Mouse (Mus musculus) forebrain, embryonic 12.5 days (tissue): ENCODE results near the gene Clca3b. TPM values are rescaled to one million over a fixed set of nuclear protein-coding genes. Genes with fewer than 3 reads are reported as not detected.
A peak's percentile ranks its signal among the peaks of the same experiment; 100 is the strongest.
"Not testable (repeated sequence)": the region's sequence is repeated elsewhere in the genome, so short reads cannot be mapped to it uniquely, and the experiment has no call there.

Experiments used
- ATAC-seq: fragments of 200-750 bp; cut with Nextera tagmentation; 2 replicates; pipeline ENCODE4 v1.8.0; 2017; ENCODE audit warnings: moderate TSS enrichment; ENCODE audit not compliant: low FRiP score
- H3K27ac ChIP-seq: fragments of 300-500 bp; sonication (generic); 2 replicates; pipeline ENCODE4 v1.5.1; 2016; ENCODE audit warnings: mild to moderate bottlenecking
- H3K27me3 ChIP-seq: fragments of 300-500 bp; sonication (generic); 2 replicates; pipeline ENCODE4 v1.6.1; 2016; ENCODE audit warnings: mild to moderate bottlenecking
- H3K36me3 ChIP-seq: fragments of 300-500 bp; sonication (generic); replicated peaks from 2 replicates; pipeline ENCODE4 v1.6.1; 2016; ENCODE audit warnings: mild to moderate bottlenecking
- H3K4me1 ChIP-seq: fragments of 300-500 bp; sonication (generic); 2 replicates; pipeline ENCODE4 v1.6.1; 2016
- H3K4me2 ChIP-seq: fragments of 300-500 bp; sonication (generic); 2 replicates; pipeline ENCODE4 v1.6.1; 2016; ENCODE audit warnings: mild to moderate bottlenecking, moderate library complexity
- H3K4me3 ChIP-seq: fragments of 300-500 bp; sonication (generic); replicated peaks from 2 replicates; pipeline ENCODE4 v1.5.1; 2016; ENCODE audit warnings: mild to moderate bottlenecking
- H3K9ac ChIP-seq: fragments of 300-500 bp; sonication (generic); 2 replicates; pipeline ENCODE4 v1.6.1; 2016; ENCODE audit warnings: mild to moderate bottlenecking
- H3K9me3 ChIP-seq: fragments of 300-500 bp; sonication (generic); 2 replicates; pipeline ENCODE4 v1.6.1; 2016
- WGBS: fragments of 180-500 bp; shearing (Covaris S2); methylation state at CpG from one replicate; pipeline ENCODE4 v1.1.7; 2016; 5-methylcytosine and 5-hydroxymethylcytosine counted together
- polyA plus RNA-seq: library from polyadenylated mRNA; unstranded; fragments of >200 nt; fragmentation: Nextera tagmentation; extraction: Ambion mirVana; gene quantifications from 2 replicates; pipeline ENCODE4 v1.2.1, GENCODE M21; 2016

The Clca3b gene
- polyA plus RNA-seq = not detected in 2 replicates

GRCm38 (mm10) chr3:144849014-144849556 lies at the start of gene Clca3b:
TSS of gene Clca3b (minus strand) at chr3:144849357.
- not testable (repeated sequence) for ATAC-seq, H3K27ac ChIP-seq
- 94% methylated on average over 9 of the region's 9 CpGs for WGBS

GRCm38 (mm10) chr3:144897042-144897678 lies 48.0 kb upstream of the Clca3b start:
- Histone ChIP-seq H3K27me3 (no peaks in the 10 kb centered on the region), H3K4me3 (no peak overlapping the region), H3K9ac (no peak overlapping the region), H3K4me1 (no peaks in the 10 kb centered on the region), H3K27ac (no peak overlapping the region), H3K4me2 (no peak overlapping the region), H3K36me3 (no peaks in the 10 kb centered on the region), H3K9me3 (no peaks in the 10 kb centered on the region)
- ATAC-seq = no peak
- 87% methylated on average over 2 of the region's 2 CpGs for WGBS

More at GRCm38 (mm10) chr3:144849014-144849556, at the start of gene Clca3b:
- not testable (repeated sequence) for H3K36me3 ChIP-seq, H3K27me3 ChIP-seq, H3K9ac ChIP-seq, H3K4me3 ChIP-seq, H3K4me2 ChIP-seq, H3K9me3 ChIP-seq, H3K4me1 ChIP-seq

- Histone ChIP-seq H3K4me1 (no peaks in the 10 kb centered on the region), H3K9me3 (no peaks in the 10 kb centered on the region), H3K4me2 (no peak overlapping the region), H3K36me3 (no peaks in the 10 kb centered on the region), H3K27me3 (no peaks in the 10 kb centered on the region), H3K27ac (no peak overlapping the region), H3K9ac (no peak overlapping the region), H3K4me3 (no peak overlapping the region)
- ATAC-seq = no peak
- 66% methylated on average over 2 of the region's 2 CpGs for WGBS
Measured at GRCm38 (mm10) chr3:144890246-144890758, 41.1 kb upstream of the Clca3b start.

GRCm38 (mm10) chr3:144886957-144887356 lies 37.8 kb upstream of the Clca3b start:
- Histone ChIP-seq H3K4me2 (no peak overlapping the region), H3K4me3 (no peak overlapping the region), H3K27me3 (no peaks in the 10 kb centered on the region), H3K36me3 (no peaks in the 10 kb centered on the region), H3K9me3 (no peaks in the 10 kb centered on the region), H3K9ac (no peak overlapping the region), H3K27ac (no peak overlapping the region), H3K4me1 (no peaks in the 10 kb centered on the region)
- ATAC-seq = no peak

GRCm38 (mm10) chr3:144872012-144872411 lies 22.9 kb upstream of the Clca3b start:
- not testable (repeated sequence) for H3K27ac ChIP-seq, ATAC-seq, H3K36me3 ChIP-seq, H3K27me3 ChIP-seq, H3K9me3 ChIP-seq, H3K9ac ChIP-seq, H3K4me3 ChIP-seq, H3K4me1 ChIP-seq, H3K4me2 ChIP-seq
- WGBS = 42% methylated on average over 4 of the region's 4 CpGs

- WGBS = 82% methylated on average over 4 of the region's 4 CpGs
- H3K9me3 ChIP-seq = no peaks in the 10 kb centered on the region
- no peaks in the 10 kb centered on the region for H3K4me1 ChIP-seq
- no peak overlapping the region for H3K9ac ChIP-seq
- no peak overlapping the region for H3K4me3 ChIP-seq
- no peak overlapping the region for H3K4me2 ChIP-seq
- no peaks in the 10 kb centered on the region for H3K36me3 ChIP-seq
- H3K27me3 ChIP-seq = no peaks in the 10 kb centered on the region
- no peak overlapping the region for H3K27ac ChIP-seq
- ATAC-seq = no peak
Measured at GRCm38 (mm10) chr3:144849584-144849983, 427 bp upstream of the Clca3b start.

GRCm38 (mm10) chr3:144827257-144827656 lies 21.9 kb downstream of the Clca3b start:
- Histone ChIP-seq H3K4me3 (no peak overlapping the region), H3K9ac (no peak overlapping the region), H3K27me3 (no peaks in the 10 kb centered on the region), H3K9me3 (no peaks in the 10 kb centered on the region), H3K4me2 (no peak overlapping the region), H3K36me3 (no peaks in the 10 kb centered on the region), H3K4me1 (no peaks in the 10 kb centered on the region), H3K27ac (no peak overlapping the region)
- no peak for ATAC-seq
- WGBS = 89% methylated on average over 6 of the region's 6 CpGs

- no peaks in the 10 kb centered on the region for H3K9me3 ChIP-seq
- no peak overlapping the region for H3K9ac ChIP-seq
- WGBS = 21% methylated on average over 10 of the region's 10 CpGs
- H3K27me3 ChIP-seq = no peaks in the 10 kb centered on the region
- H3K4me2 ChIP-seq = no peak overlapping the region
- ATAC-seq = peak; percentile 88
- H3K36me3 ChIP-seq = no peaks in the 10 kb centered on the region
- H3K27ac ChIP-seq = no peak overlapping the region
- H3K4me3 ChIP-seq = no peak overlapping the region
- H3K4me1 ChIP-seq = no peaks in the 10 kb centered on the region
Measured at GRCm38 (mm10) chr3:144825151-144825550, 24.0 kb downstream of the Clca3b start.

GRCm38 (mm10) chr3:144823331-144823730 lies 25.8 kb downstream of the Clca3b start:
- Histone ChIP-seq H3K9ac (no peak overlapping the region), H3K4me3 (no peak overlapping the region), H3K36me3 (no peaks in the 10 kb centered on the region), H3K9me3 (no peaks in the 10 kb centered on the region), H3K27ac (no peak overlapping the region), H3K4me2 (no peak overlapping the region), H3K4me1 (no peaks in the 10 kb centered on the region), H3K27me3 (no peaks in the 10 kb centered on the region)
- 73% methylated on average over 5 of the region's 5 CpGs for WGBS
- ATAC-seq = no peak

- WGBS = 71% methylated on average over 1 of the region's 1 CpGs
- Histone ChIP-seq H3K27ac (no peak overlapping the region), H3K4me2 (no peak overlapping the region), H3K9ac (no peak overlapping the region), H3K4me3 (no peak overlapping the region), H3K27me3 (no peaks in the 10 kb centered on the region), H3K36me3 (no peaks in the 10 kb centered on the region), H3K4me1 (no peaks in the 10 kb centered on the region), H3K9me3 (no peaks in the 10 kb centered on the region)
- ATAC-seq = no peak
Measured at GRCm38 (mm10) chr3:144820632-144821031, 28.5 kb downstream of the Clca3b start.

GRCm38 (mm10) chr3:144819219-144819618 lies 29.9 kb downstream of the Clca3b start, which contains the start of gene Clca3a2:
TSS of gene Clca3a2 (minus strand) at chr3:144819494.
- H3K27ac ChIP-seq, H3K4me1 ChIP-seq, H3K9me3 ChIP-seq, H3K9ac ChIP-seq, H3K36me3 ChIP-seq, H3K27me3 ChIP-seq, H3K4me2 ChIP-seq, H3K4me3 ChIP-seq, ATAC-seq: not testable (repeated sequence)
- WGBS = 79% methylated on average over 6 of the region's 6 CpGs

- not testable (repeated sequence) for H3K27ac ChIP-seq, ATAC-seq, H3K4me3 ChIP-seq, H3K4me2 ChIP-seq, H3K9ac ChIP-seq, H3K9me3 ChIP-seq, H3K4me1 ChIP-seq, H3K36me3 ChIP-seq, H3K27me3 ChIP-seq
- 91% methylated on average over 6 of the region's 6 CpGs for WGBS
Measured at GRCm38 (mm10) chr3:144813336-144813735, 35.8 kb downstream of the Clca3b start.

GRCm38 (mm10) chr3:144811821-144812220 lies 37.3 kb downstream of the Clca3b start:
- Histone ChIP-seq H3K36me3 (no peaks in the 10 kb centered on the region), H3K27ac (no peak overlapping the region), H3K4me2 (no peak overlapping the region), H3K4me3 (no peak overlapping the region), H3K9ac (no peak overlapping the region), H3K4me1 (no peaks in the 10 kb centered on the region), H3K27me3 (no peaks in the 10 kb centered on the region), H3K9me3 (no peaks in the 10 kb centered on the region)
- 33% methylated on average over 3 of the region's 3 CpGs for WGBS
- no peak for ATAC-seq
